Mouse (Mus musculus) thymus, postnatal 10 days (tissue): ENCODE measurements around the gene Ppp1r9a.

Experiments
- DNase-seq, 2 experiments: peaks; one replicate each; pipeline ENCODE4 v3.0.0; 2021; ENCODE audit warnings: low spot score in 2 of 2

Gene Ppp1r9a

GRCm38 (mm10) chr6:4956651-4957050, 53.9 kb downstream of the Ppp1r9a start:
- DNase-seq = no peak

GRCm38 (mm10) chr6:4962197-4962596, 59.5 kb downstream of the Ppp1r9a start:
- no peak for DNase-seq

- no peak for DNase-seq
Observed at GRCm38 (mm10) chr6:4963049-4963448, 60.3 kb downstream of the Ppp1r9a start.

GRCm38 (mm10) chr6:4967236-4967635, 64.5 kb downstream of the Ppp1r9a start:
- no peak for DNase-seq

- DNase-seq = no peak
Observed at GRCm38 (mm10) chr6:4971229-4971628, 68.5 kb downstream of the Ppp1r9a start.

GRCm38 (mm10) chr6:4972808-4973207, 70.1 kb downstream of the Ppp1r9a start:
- no peak for DNase-seq

GRCm38 (mm10) chr6:4973337-4973736, 70.6 kb downstream of the Ppp1r9a start:
- DNase-seq = no peak

- DNase-seq = no peak
Observed at GRCm38 (mm10) chr6:4977515-4977914, 74.8 kb downstream of the Ppp1r9a start.

- DNase-seq = no peak
Observed at GRCm38 (mm10) chr6:4978249-4978648, 75.5 kb downstream of the Ppp1r9a start.

- DNase-seq = no peak
Observed at GRCm38 (mm10) chr6:4978897-4979296, 76.2 kb downstream of the Ppp1r9a start.

GRCm38 (mm10) chr6:4980113-4980512, 77.4 kb downstream of the Ppp1r9a start:
- DNase-seq = no peak

- no peak for DNase-seq
Observed at GRCm38 (mm10) chr6:4982686-4983162, 80.0 kb downstream of the Ppp1r9a start.

GRCm38 (mm10) chr6:4985668-4986067, 83.0 kb downstream of the Ppp1r9a start:
- no peak for DNase-seq

GRCm38 (mm10) chr6:4987084-4987483, 84.4 kb downstream of the Ppp1r9a start:
- DNase-seq = no peak

GRCm38 (mm10) chr6:4988688-4989087, 86.0 kb downstream of the Ppp1r9a start:
- DNase-seq = no peak

- no peak for DNase-seq
Observed at GRCm38 (mm10) chr6:4992308-4992707, 89.6 kb downstream of the Ppp1r9a start.

- DNase-seq = no peak
Observed at GRCm38 (mm10) chr6:4993600-4994160, 91.0 kb downstream of the Ppp1r9a start.

- no peak for DNase-seq
Observed at GRCm38 (mm10) chr6:4994161-4994919, 91.6 kb downstream of the Ppp1r9a start.

GRCm38 (mm10) chr6:4997599-4997998, 94.9 kb downstream of the Ppp1r9a start:
- DNase-seq = no peak

- DNase-seq = no peak
Observed at GRCm38 (mm10) chr6:4998929-4999328, 96.2 kb downstream of the Ppp1r9a start.

GRCm38 (mm10) chr6:5000788-5001187, 98.1 kb downstream of the Ppp1r9a start:
- DNase-seq = no peak

- DNase-seq = no peak
Observed at GRCm38 (mm10) chr6:5005491-5006275, 103.0 kb downstream of the Ppp1r9a start.
